Mouse (Mus musculus) kidney, adult 2 months (tissue): Measurements from ENCODE around the gene Dntt.

Experiments used
- CTCF ChIP-seq: fragments of 200-500 bp; conservative IDR thresholded peaks from 2 replicates; pipeline ENCODE4 v1.5.1; 2011; ENCODE audit warnings: low read depth, mild to moderate bottlenecking, control low read depth, low read length, moderate library complexity, mixed read lengths; ENCODE audit not compliant: insufficient read depth, insufficient read length
- POLR2A ChIP-seq: fragments of 200-500 bp; IDR thresholded peaks from one replicate; pipeline ENCODE4 v1.6.1; 2011; ENCODE audit warnings: low read depth, low read length, control low read depth

DNA sequence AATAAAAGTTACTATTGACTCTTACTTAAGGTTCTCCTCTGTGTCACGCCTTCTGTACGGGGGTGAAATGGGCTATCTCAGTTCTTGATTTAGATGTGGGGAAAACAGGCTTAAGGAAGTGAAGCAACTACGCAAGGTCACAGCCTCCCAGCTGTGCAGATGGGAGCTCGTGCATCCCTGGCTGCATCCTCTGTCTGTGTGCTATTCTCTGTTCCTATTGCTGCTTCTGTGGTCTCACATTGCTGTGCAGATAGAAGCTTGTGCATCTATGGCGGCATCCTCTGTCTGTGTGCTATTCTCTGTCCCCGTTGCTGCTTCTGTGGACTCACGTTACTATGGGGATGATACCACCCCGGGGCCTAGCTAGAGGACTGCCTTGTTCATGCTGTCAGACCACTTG is 2.5 kb upstream of the Dntt start:
- TF ChIP-seq CTCF: no peak
- TF ChIP-seq POLR2A: no peak
